Mouse (Mus musculus) spleen, embryonic (tissue): Measurements from ENCODE around the gene Snapc4.

ENCODE experiments used
- CTCF ChIA-PET: fragments of 350-600 bp; sonication (Branson Sonifier 250); formaldehyde crosslinking; loops from one replicate; lab custom pipeline; 2022; lab: Charles Lee

Snapc4 gene

GRCm38 (mm10) chr2:26380131-26380771 is at the start of gene Snapc4:
TSS of gene Snapc4 (minus strand) at chr2:26380653.
- CTCF ChIA-PET = interaction anchor here (1.2 kb wide), 1 partner anchor 10 kb away, joined by 4 read pairs; no protein-coding TSS in a partner anchor

GRCm38 (mm10) chr2:26429851-26430250 is 49.4 kb upstream of the Snapc4 start:
- CTCF ChIA-PET = no interaction called here

GRCm38 (mm10) chr2:26424541-26424940 is 44.1 kb upstream of the Snapc4 start:
- CTCF ChIA-PET = no interaction called here

- CTCF ChIA-PET = no interaction called here
Measured at GRCm38 (mm10) chr2:26423086-26423485, 42.6 kb upstream of the Snapc4 start.

GRCm38 (mm10) chr2:26421969-26422368 is 41.5 kb upstream of the Snapc4 start:
- CTCF ChIA-PET = interaction anchor here (0.6 kb wide), 1 partner anchor 338 kb away, joined by 3 read pairs; no protein-coding TSS in a partner anchor

- CTCF ChIA-PET = no interaction called here
Measured at GRCm38 (mm10) chr2:26418120-26418519, 37.7 kb upstream of the Snapc4 start.

- CTCF ChIA-PET = no interaction called here
Measured at GRCm38 (mm10) chr2:26417066-26417465, 36.6 kb upstream of the Snapc4 start.

- CTCF ChIA-PET = interaction anchor here (0.6 kb wide), 1 partner anchor 24 kb away, joined by 3 read pairs; no protein-coding TSS in a partner anchor
Measured at GRCm38 (mm10) chr2:26410931-26411411, 30.5 kb upstream of the Snapc4 start.

- CTCF ChIA-PET = no interaction called here
Measured at GRCm38 (mm10) chr2:26410091-26410490, 29.6 kb upstream of the Snapc4 start.

GRCm38 (mm10) chr2:26409362-26409761 is 28.9 kb upstream of the Snapc4 start:
- CTCF ChIA-PET = no interaction called here

GRCm38 (mm10) chr2:26408515-26409356 is 28.3 kb upstream of the Snapc4 start, which contains the start of gene Inpp5e:
TSS of gene Inpp5e (minus strand) at chr2:26409203.
- CTCF ChIA-PET = interaction anchor here (0.6 kb wide), 1 partner anchor 100 kb away, joined by 5 read pairs; no protein-coding TSS in a partner anchor

- CTCF ChIA-PET = no interaction called here
Measured at GRCm38 (mm10) chr2:26403306-26403705, 22.9 kb upstream of the Snapc4 start.

- CTCF ChIA-PET = interaction anchor here (0.6 kb wide), 1 partner anchor 309 kb away, joined by 8 read pairs; no protein-coding TSS in a partner anchor
Measured at GRCm38 (mm10) chr2:26402265-26402664, 21.8 kb upstream of the Snapc4 start.

GRCm38 (mm10) chr2:26401023-26401422 is 20.6 kb upstream of the Snapc4 start:
- CTCF ChIA-PET = no interaction called here

GRCm38 (mm10) chr2:26400296-26400695 is 19.8 kb upstream of the Snapc4 start:
- CTCF ChIA-PET = no interaction called here

GRCm38 (mm10) chr2:26399647-26400046 is 19.2 kb upstream of the Snapc4 start:
- CTCF ChIA-PET = no interaction called here

GRCm38 (mm10) chr2:26398978-26399377 is 18.5 kb upstream of the Snapc4 start:
- CTCF ChIA-PET = no interaction called here

GRCm38 (mm10) chr2:26391617-26392016 is 11.2 kb upstream of the Snapc4 start:
- CTCF ChIA-PET = no interaction called here

- CTCF ChIA-PET = interaction anchor here (1.5 kb wide), 1 partner anchor 10 kb away, joined by 4 read pairs; the partner anchor contains the start of gene Snapc4
Measured at GRCm38 (mm10) chr2:26390954-26391353, 10.5 kb upstream of the Snapc4 start.

GRCm38 (mm10) chr2:26389154-26389690 is 8.8 kb upstream of the Snapc4 start, which contains the start of the genes Entr1 and Pmpca:
TSS of gene Entr1 (minus strand) at chr2:26389316.
TSS of gene Pmpca (plus strand) at chr2:26389339.
- CTCF ChIA-PET = interaction anchor here (0.6 to 1.5 kb wide), 2 partner anchors 9 kb away, joined by 3 to 4 read pairs; partner anchors contain the start of gene Snapc4

GRCm38 (mm10) chr2:26388682-26389153 is 8.3 kb upstream of the Snapc4 start:
- CTCF ChIA-PET = no interaction called here
